Mouse (Mus musculus): Measurements from ENCODE around the gene Ppp1r3a.
"Not testable (repeated sequence)": the region's sequence is repeated elsewhere in the genome, so short reads cannot be mapped to it uniquely, and the experiment has no call there.

Gene Ppp1r3a

DNA sequence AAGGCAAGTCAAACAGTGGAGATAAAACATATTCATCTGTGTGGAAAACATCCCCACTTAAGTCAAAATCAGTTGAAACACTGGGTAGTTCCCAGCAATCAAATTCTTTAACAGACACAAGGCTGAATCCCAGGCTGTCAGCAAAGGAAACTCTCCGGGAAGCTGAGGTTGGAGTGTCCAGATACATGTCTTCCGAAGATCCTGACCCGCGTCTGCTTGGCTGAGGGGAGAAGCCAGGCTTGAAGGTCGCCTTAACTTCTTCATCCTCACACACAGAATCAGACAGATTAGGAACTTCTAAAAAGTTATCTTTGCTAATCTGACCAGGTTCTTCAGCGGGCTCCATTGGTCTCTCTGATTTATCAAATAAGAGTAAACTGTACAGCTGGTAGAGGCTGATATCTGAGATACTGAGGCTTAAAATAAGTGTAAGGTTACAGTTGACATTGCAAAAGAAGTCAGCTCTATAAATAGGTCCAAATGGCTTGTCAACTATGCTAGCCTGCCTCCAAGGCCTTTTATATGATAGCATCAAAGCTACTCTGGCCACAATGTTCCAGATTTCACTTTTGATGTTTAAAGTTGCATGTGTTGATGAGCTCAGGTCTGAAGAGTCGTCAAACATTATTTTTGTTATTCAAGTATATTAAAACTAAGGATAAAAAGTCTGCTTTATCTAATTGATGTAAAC is at the start of gene Ppp1r3a:
Gene Ppp1r3a, minus strand, starts transcription at position 374 of the 691 bp plus-strand sequence.
- no peak for DNase-seq (ENCODE audit: low spot score)

GRCm38 (mm10) chr6:14787157-14787938 is 32.3 kb upstream of the Ppp1r3a start:
- no peak for DNase-seq (ENCODE audit: low spot score)

- no peak for DNase-seq (ENCODE audit: low spot score)
Measured at GRCm38 (mm10) chr6:14777920-14778319, 22.8 kb upstream of the Ppp1r3a start.

DNA sequence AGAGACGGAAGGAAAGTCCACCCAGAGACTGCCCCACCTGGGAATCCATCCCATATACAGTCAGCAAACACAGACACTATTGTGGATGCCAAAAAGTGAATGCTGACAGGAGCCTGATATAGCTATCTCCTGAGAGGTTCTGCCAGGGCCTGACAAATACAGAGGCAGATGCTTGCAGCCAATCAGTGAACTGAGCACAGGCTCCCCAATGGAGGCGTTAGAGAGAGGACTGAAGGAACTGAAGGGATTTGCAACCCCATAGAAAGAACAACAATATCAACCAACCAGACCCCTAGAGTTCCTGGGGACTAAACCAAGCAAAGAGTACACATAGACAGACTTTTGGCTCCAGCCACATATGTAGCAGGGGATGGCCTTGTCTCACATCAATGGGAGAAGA is 16.6 kb upstream of the Ppp1r3a start:
- DNase-seq (ENCODE audit: low spot score): no peak

- DNase-seq (ENCODE audit: low spot score): no peak
Measured at GRCm38 (mm10) chr6:14757486-14757885, 2.4 kb upstream of the Ppp1r3a start.

DNA sequence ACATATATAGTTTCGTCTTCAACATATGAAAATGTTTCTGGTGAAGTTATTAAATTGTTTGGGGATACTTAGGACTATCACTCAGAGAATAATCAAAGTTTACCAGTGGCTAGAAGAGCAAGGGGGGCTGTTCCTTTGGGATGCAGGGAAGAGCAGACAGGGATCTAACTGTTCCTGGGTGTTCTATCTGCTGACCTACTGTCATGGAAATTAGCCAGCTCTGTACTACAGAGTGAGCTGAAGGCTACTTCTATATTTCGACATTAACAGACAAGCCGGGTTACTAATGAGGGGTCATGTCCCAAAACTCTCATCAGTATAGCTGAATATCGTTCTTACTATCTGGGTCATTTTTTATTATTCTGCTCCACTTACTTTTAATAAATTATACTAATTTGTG is 1.6 kb downstream of the Ppp1r3a start:
- no peak for DNase-seq (ENCODE audit: low spot score)

DNA sequence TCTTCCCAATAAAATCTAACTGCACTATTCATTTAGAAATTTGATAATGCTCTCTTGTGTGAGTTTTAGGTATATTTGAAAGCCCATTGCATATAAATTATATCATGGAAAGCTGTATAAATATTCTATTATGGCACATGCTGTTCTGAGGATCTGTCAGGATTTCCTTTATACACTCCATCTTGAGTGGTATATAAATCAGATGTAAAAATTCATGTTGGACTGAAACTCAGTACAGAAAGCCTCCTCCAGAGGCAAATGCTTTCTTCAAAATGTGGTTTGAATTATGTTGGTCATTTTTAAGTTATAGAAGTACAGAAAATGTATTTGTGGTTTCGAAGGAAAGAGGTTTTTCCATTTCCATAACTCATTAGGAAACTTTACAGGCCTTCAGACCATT is 2.9 kb downstream of the Ppp1r3a start:
- DNase-seq (ENCODE audit: low spot score): no peak

DNA sequence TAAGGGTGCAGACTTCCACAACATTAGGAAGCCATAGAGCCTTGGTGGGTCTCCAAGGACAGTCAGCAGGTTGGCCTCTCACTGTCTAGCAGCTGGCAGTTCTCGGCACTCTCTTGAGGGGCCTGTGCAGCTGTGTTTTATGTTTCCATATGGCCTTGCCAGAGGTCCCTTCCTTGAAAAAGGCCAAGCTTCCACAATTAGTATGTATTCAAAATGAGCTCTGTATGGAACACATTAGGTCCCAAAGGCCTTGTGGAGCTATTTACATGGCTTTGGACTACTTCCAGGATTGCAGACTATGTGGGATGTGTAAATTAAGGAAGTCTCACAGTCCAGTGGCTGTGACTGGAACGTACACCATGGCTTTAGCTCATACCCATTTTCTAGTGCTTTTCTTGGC is 8.1 kb downstream of the Ppp1r3a start:
- DNase-seq (ENCODE audit: low spot score): no peak

- DNase-seq (ENCODE audit: low spot score): no peak
Measured at GRCm38 (mm10) chr6:14736017-14736416, 19.1 kb downstream of the Ppp1r3a start.

DNA sequence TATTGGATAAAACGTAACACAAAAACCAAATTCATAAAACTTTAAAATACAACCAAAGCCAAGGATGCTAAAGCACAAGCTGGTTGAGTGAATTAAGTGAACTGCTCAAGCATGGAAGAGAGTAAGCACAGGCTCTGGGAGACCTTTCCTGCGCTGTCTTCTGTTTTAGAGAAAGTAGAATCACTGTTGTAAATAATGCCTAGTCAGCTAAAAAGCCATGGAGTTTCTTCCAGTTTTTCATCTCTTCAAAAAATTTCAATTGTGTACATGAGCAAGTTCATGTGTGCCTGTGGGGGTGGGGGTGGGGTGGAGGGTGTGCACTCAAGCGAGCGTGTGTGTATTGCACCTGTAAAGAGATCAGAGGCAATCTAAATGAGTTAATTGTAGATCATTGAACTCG is 24.1 kb downstream of the Ppp1r3a start:
- DNase-seq (ENCODE audit: low spot score): no peak

DNA sequence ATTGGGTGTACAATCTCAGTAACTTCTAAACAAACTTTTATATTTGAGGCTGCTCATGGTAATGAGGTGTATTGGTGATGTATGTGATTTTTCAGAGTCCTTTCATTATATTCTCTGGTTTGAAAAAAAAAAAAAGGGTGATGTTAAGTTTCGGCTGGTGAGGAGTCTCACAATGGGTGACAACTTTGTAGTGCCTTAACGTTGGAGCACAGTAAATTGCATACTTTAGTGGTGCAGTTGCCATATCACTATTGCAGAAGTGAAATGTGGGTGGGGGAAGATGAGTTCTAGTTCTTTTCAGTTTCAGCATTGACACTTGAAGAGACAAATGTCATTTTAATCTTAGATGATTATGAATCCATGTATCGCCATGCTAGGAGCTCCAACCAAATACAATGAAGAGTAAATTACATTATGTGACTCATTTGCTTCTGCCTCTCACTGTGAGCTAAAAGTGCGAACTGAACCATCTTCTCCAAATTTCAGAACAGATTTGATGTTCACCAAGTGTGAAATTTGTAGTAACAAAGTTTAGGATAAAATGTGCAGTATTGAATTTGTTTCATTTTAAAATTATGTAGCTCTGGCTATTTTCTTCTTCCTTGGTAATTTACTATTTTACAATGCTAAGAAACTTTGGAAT is 34.2 kb downstream of the Ppp1r3a start:
- no peak for DNase-seq (ENCODE audit: low spot score)

- no peak for DNase-seq (ENCODE audit: low spot score)
Measured at GRCm38 (mm10) chr6:14720110-14720771, 34.8 kb downstream of the Ppp1r3a start.

DNA sequence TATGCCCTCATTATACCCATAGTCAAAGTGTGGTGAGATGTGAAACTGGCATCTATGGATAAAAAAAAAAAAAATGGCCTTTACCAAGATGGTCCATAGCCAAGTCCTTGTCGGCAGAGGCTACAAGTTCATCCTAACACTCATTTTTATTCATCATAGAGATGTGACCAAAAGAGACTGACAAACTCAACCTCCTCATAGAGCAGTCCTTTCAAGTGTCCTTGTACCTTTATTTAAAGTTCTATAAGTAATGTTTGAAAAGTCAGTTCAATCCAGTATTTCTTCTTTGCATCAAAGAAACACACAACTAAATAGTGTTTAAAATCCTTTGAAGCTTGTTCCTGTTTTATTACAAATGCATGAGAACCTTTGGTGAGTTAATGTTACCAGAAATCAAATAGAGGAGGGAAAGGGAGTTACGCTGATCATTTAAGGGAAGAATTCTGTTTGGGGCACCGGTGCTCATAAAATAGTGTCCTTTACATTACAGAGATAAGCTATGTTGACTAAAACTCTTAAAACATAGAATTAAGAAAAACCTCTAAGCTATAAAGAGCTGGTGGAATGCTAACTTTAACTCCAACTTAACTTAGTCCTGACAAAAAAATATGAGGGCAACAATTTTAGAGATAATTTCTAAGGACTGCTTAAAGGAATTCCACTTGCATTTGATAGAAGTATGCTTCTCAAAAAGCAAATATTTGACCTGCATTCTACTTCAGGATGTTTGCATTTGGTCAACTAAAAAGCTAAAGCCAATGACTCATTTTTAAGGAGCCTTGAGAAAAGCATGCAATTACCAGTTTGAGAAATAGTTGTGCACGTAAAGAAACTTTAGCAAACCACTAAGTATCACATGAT is 39.7 kb downstream of the Ppp1r3a start:
- DNase-seq (ENCODE audit: low spot score): no peak

- no peak for DNase-seq (ENCODE audit: low spot score)
Measured at GRCm38 (mm10) chr6:14712146-14712545, 42.9 kb downstream of the Ppp1r3a start.

- no peak for DNase-seq (ENCODE audit: low spot score)
Measured at GRCm38 (mm10) chr6:14700030-14700429, 55.0 kb downstream of the Ppp1r3a start.

DNA sequence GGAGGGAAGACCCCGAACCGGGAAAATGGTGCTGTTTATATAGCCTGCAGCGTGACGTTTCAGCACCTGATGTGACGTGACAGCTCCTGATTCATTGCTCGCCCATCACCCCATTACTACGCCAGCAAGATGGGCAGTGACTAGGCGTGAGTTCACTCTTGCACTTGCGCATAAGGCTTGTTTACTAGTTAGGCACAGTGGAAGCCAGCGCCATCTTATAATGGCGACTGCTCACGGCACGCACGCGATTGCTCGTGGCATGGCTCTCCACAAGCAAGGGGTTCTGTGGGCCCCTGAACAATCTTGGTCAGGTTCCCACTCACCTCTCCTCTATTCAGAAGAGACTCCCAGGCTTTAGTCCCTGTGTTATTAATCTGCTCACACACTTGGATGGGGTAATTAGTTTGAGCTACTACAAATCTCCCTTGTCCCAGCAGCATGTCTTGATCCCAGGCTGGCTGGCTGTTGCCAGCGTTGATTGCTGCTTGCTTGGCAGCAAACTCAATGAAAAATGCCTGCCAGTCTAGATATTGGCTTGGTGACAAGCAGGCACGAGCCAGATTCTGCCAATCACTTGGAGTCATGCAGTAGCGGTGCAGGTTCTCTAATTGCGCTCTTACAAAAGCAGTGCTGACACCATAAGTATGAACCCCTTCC is 75.7 kb downstream of the Ppp1r3a start:
- DNase-seq (ENCODE audit: low spot score): not testable (repeated sequence)

GRCm38 (mm10) chr6:14668966-14669365 is 86.1 kb downstream of the Ppp1r3a start:
- DNase-seq (ENCODE audit: low spot score): not testable (repeated sequence)

- DNase-seq (ENCODE audit: low spot score): not testable (repeated sequence)
Measured at GRCm38 (mm10) chr6:14667651-14668050, 87.4 kb downstream of the Ppp1r3a start.
